Mouse (Mus musculus): Measurements from ENCODE around the gene Palm.

Gene Palm

DNA sequence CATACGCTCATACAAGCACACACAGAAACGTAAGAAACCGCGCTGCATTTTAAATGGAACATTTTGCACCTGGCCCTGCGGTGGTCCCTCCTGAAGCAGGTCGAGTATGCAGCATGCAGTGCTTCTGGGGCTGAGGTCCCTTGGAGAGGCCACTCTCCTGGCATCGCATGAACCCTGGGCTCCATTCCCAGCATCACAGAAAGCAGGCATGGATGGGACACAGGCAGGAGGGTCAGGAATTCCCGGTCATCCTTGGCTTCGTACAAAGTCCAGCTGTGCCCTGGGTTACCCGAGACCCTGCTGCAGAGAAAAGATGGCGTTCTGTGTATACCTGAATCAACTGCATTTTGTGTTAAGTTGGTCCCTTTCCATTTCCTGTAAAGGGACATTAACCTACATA lies 7.1 kb downstream of the Palm start:
- DNase-seq: no peak

DNA sequence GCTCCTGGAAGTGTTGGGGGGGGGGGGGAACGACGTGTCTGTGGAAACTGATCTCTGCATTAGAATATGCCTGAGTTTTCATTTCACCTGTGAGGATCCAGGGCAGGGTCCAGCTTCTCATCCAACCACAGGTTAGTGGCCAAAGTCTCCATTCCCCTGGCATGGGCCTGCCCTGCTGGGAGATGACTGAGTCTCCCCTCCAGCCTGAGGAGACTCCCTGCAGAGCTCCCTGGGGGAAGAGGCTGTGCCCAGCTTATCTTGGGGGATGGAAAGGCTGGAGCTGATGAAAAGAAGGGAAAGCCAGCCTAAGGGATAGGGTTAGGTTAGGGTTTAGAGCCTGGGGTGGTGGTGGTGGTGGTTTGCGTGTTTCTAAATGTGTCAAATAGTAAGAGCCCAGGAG lies 8.5 kb downstream of the Palm start:
- DNase-seq: no peak

DNA sequence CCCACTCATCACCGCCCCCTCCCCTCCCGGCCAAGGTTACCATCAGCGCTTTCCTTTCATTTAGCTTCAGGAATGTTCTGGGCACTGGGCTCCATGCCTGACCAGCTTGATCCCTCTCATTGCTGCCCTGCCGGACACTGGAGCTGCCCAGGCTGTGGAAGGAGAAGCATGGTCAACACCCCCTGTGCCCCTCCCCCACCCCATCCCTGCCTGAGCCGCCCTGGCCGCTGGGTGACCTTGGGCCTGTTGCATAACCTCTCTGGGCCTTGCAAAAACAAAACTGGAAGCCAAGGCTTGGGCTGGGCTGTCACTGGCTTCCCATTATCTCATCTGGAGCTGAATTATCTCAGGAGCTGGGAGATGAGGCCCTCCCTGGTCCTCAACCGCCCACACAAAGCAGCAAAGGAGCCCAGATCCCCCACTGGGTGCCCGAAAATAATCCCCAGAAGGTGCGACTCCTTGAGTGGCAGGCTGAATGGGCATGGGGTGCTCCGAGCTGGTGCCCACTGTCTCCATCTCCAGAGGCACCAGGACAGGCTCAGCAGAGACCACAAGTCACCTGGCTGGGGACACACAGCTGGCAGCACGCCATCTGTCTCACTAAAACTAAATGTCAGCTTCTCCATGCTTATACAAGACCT lies 9.1 kb downstream of the Palm start:
- DNase-seq: peak; percentile 40

DNA sequence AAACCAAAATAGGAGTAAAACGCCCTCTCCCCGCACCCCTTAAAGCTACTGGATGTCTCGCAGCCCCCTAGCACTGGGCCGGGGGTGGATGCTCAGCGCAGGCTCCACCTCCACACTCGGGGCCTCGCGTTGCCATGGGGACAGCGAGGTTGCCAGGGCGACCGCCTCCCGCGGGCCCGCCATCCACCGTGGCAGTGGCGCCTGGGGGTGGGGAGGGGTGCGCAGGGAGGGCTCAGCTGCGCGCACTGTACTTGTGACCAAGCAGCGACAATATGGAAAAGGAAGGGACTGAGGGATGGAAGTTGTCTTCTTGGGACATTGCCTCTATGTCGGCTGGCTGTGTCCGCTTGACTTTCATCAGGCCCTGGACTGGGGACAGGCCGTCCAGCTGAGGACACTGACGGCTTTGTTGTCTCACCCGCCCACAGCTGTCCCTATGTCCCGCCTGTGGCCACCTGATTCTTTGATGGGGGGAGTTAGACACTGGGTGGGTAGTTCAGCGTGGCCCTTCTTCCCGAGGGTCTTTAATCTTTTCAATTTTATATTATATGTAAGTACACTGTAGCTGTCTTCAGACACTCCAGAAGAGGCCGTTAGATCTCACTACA lies 10.4 kb downstream of the Palm start:
- DNase-seq: peak; percentile 51

DNA sequence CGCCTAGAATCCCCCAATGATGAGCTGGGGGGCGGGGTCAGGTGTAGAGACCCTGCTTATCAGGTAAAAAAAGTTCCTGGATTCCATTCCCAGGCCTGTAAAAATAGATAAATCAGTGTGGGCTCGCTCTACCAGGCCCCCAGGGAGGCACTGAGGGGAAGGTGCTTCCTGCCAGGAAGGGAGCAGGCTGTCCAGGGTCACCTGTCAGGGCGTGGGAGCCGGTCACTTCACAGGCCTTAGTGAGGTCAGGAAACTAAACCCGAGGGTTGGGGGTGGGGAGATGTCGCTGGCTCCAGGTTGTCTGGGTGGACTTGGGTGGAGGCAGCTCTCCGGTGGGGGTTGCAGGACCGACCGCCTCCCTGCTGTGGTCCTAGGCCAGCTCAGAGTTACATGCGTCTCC lies 12.3 kb downstream of the Palm start:
- DNase-seq: no peak

DNA sequence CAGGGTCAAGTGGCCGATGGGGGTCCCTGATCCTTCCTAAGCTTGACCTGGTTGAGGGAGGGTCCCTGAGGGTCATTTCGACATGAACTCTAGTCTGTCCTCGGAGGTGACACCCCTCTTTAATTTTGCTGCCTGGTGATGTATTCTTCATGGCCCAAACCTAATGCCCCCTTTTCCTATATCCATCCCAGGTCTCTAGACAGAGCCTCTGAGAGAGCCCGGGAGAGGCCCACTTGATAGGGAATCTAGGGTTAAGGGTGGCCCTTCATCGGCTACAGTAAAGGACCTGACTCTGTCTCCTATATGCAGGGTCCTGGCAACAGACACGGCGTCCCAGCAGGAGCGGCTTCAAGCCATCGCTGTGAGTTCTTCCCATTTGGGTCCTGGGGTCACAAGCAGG lies 13.0 kb downstream of the Palm start:
- DNase-seq: no peak

DNA sequence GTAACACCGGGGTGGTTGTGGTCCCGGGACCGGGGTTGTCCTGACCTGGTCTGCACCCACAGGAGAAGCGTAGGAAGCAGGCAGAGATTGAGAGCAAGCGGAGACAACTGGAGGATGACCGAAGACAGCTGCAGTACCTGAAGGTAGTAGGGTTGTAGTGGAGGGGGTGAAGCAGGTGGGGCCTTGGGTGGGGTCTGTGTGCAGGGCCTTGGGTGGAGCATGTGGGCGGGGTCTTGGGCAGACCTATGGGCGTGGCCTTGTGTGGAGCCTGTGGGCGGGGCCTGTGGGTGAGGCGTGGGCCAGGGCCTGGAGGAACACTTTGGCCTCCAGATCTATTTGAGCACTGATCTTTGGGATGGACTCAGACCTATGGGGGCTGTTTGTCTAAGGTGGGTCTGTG lies 13.6 kb downstream of the Palm start:
- DNase-seq: no peak

DNA sequence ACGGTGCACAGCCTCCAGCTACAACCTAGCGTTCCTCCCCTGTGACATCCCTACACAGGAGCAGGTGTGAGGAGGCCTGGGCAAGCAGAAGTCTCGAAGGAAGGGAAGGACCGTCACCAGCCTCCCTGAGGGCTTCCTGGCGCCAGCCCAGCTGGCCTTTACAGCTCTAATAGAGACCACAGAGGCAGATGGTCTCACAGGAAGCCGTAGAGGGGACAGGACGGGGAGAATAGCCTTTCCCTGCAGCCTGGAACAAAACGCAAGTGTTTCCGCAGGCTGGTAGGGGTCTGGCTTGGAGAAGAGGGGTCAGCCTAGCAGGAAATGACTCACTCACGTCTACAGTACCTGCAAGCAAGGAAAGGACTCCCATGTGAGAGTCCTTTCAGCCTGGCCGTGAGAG lies 14.5 kb downstream of the Palm start:
- DNase-seq: peak; percentile 44

DNA sequence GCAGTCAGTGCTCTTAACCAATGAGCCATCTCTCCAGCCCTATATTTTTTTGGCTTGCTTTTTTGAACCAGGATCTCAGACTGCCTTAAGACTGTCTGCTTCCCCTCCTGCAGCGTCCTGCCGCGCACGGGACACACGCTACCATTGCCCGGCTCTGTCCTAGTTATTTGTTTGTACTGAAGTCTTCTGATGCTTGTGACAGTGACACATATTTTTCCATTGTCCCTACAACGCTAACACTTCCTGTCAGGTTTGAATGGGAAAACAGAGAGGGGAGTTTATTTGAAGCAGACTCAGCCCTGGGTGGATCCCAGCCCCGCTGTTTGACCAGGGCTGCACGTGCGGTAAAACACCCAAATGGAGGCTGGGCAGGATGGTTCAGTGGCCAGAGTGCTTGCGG lies 15.4 kb downstream of the Palm start:
- DNase-seq: no peak

DNA sequence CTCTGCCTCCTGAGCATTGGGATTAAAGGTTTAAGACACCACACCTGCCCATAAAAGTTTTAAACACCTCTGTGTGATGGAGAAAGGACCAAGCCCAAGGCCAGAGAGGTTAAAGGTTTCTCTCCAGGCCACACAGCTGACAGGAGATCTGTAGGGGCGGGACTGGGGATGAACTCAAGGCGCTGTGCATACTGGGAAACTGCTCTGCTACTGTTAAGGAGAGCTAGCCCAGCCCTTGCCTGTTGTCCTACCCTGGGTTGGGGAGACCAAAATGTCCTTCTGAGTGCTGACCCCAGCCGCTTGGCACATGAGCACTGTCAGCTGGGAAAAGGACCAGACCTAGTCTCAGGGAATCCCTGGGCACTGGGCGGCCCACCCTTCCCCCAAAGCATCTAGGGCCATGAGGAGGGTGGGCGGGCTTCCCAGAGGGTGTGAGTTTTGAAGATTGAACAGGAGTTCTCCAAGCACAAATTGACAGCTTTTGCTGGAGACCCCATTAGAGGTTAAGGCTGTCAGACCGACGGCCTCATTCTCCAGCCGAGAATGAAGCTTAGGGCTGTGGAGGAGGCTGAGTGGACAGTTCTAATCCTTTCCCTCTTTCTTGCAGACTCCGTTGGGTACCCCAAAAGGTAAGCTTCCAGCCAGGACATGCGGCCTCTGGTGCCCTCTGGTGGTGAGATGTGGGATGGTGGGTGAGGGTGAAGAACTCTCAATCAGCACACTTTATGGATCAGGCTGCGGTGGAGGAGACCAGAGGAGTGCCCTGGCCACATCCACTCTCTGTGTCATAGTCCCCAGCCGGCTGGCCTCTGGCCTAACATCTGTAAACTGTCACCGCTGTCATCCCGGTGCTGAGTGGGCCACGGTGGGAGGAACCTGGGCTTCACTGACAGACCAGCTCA lies 18.6 kb downstream of the Palm start:
- DNase-seq: peak; percentile 92

DNA sequence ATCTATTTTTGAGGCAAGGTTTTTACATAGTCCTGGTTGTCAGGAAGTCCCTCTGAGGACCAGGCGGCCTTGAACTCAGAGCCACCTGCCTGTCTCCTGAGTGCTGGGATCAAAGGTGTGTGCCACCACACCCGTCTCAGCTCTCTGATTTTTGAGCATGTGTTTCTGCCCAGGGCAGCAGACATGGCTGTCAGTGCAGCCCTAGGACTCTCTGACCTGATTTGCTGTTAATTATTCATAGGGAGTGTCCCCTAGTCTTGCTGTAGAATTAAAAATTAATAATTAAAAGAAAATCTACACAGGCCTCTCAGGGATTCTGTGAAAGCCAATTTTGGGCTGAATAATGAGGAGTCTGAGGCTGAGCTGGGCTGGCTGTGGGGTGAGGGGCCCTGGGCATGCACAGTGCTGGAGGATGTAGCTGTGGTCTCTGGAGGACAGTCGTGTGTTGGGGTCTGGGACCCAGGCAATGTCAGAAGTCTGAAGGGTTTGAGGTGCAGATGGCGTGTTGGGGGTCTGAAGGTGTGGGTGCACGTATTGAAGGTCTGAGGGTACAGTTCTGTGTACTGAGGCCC lies 21.0 kb downstream of the Palm start:
- no peak for DNase-seq

DNA sequence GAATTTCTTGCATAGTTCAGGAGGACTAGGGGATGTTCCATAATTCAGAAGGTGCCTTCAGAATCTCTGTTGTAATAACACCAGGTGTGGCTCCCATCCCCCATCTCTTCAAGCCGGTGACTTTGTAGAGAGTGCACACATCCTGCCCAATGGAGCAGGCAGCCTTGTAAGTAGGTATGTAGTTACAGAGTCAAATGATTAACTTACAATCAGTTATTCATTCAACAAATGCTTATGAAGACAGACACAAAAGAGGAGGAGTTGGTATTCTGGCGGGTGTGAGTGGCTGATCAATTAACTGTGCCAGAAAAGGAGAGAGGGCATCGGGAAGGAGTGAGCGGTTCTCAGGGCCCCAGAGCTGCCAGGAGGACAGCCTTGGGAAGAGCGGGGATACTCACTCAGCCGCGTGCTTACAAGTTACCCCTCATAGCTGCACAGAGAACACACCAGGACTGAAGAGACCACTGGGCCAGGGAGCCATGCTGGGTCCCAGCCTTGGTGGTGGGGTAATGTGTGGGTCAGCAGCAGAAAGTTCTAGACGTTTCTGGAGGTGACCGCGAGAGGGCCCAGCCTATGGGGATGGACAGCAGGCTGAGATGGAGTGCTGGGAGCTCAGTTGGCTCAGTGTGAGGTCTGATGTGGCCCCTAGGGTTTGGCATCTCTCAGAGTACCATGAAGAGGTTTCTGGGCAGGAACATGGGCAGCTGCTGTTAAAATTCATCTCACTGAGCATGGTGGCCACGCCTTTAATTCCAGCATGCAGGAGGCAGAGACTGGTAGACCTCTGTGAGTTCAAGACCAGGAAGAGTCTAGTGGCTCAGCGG lies 22.5 kb downstream of the Palm start:
- DNase-seq: no peak

DNA sequence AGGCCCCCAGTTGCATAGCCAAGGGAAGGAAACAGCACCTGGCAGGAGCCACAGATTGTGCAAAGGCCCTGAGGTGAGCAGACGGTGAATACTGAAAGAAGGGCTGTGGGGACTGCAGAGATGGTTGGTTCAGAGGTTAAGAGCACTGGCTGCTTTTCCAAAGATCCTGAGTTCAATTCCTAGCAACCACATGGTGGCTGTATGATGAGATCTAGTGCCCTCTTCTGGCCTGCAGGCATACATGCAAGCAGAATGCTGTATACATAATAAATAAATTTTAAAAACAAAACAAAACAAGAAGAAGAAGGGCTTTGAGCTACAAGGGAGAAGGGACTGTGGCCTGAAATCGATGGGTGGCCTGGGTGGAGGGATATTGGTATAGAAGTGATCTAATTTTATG lies 23.7 kb downstream of the Palm start:
- no peak for DNase-seq

DNA sequence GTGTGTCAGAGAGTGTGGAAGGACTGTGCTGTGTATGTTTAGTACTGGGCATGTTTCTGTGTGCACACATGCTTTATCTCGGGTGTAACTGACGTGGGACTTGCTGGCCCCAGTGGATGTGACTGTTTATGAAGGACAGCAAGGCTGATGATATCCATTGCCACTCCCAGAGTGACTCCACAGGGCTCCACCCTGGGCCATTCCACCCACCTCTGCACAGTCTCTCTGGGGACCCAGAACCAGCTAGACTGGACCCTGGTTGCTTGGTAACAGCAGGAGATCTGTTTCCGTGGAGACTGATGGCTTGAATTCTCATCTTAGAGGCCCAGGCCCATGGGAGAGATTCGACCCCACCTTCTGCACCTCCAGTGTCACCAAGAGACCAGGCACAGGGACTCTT lies 24.9 kb downstream of the Palm start:
- DNase-seq: no peak

DNA sequence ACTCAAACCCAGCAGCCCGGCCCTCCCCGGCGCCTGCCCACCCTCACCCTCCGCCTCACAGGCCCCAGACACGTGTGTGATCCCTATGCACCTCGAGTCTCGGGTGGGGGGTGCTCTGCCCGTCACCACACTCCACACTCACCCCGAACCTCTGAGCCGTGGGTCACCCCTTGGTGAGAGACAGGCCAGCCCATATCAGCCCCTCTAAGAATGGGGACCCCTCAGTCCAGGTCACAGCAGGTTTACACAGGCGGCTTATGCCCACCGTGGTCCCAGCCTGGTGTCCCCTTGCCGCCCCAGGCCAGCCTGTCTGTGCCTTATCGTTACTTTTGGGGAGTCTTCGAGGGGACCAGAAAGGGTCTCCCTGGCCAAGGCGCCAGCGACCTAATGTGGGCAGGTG lies 26.2 kb downstream of the Palm start:
- DNase-seq: no peak

DNA sequence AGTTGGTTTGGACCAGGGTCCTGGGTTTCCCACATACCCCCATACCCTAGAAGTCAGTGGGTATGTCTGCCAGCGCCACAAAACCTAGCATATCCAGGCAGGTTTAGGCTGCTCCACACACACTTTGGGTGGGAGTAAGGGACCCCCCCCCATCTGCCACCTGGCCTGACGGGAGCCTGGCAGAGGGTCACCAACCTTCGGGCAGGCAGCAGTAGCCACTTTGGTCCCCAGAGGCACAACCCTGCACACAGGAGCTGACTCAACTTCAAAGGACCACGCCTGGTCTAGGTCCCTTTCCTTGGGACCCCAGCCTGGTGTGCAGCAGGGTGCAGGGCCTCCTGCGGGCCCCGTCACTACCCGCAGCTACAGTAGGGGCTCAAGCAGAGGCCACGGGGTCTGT lies 26.9 kb downstream of the Palm start:
- DNase-seq: no peak

DNA sequence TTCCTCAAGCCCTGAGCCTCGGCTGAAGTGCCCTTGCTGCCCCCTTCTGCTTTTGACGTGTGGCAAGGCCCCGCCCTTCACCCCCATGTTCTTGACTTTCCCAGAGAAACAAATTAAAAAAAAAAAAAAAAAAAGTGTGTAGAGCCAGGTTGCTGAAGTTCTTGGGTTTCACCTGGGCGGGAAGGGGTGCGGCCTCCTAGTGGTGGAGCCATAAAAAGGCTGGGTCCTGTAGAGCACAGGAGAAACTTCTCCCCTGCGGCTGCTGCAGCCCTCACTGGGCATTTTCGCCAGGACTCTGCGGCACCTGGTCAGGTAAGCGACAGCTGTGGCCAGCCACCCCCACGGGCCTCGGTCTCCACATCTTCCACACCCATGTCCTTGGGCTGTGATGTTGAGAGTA lies 27.4 kb downstream of the Palm start, which contains the start of gene Misp:
TSS of gene Misp (plus strand) at position 208 of the 400 bp plus-strand sequence.
- DNase-seq: no peak

DNA sequence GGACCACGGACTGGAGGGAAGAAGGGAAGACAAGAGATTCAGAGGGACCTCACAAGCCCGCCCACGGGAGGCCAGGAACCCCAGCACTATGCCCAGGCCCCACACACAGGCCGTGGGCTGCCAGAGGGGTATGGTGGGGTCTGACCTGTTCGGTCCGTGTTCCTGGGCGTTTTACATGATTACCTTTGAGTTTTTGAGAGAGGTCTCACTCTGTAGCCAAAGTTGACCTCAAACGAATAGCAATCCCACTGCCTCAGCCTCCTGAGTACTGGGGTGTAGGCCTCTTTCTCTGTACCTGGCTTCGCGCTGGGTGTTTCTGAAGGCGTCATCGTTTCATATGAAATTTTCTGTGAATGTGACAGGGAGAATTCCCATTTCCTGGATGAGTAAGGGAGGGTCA lies 28.4 kb downstream of the Palm start:
- no peak for DNase-seq

DNA sequence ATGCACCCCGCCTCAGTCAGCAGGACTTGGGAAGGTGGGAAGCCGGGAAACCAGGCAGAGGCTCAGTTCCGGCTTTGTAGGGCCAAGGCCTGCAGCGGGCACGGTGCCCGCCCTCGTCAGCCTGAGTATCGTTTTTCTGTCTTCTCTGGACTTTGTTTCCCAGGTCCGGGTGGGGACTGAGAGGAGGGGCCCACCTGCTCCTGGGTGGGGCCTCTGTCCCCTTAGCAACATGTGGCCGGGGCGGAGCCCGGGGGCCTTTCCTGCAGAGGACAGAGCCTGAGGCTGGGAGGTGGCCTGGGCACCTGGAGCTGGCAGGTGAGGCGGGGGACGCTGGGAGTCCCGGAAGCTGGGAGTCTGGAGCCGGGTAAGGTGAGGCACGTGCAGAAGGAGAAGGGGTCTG lies 29.0 kb downstream of the Palm start:
- no peak for DNase-seq

DNA sequence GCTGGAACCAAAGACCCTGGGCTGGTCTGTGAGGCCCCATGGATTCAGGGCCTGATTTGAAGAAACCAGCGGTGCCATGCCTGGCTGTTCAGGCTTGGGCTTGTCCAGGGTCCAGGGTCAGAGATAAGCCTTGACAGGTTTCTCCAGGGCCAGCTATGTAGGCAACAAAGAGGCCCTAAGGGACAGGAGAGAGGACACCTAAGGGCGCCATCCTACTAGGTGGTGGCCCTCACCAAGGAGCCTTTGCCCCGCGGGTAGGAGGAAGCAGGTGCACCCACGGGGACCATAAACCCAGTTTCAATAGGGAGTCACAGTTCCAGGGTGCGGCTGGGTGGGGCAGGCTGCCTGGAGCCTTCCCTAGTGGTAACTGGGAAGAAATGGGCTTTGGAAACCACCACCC lies 29.6 kb downstream of the Palm start:
- DNase-seq: no peak

DNA sequence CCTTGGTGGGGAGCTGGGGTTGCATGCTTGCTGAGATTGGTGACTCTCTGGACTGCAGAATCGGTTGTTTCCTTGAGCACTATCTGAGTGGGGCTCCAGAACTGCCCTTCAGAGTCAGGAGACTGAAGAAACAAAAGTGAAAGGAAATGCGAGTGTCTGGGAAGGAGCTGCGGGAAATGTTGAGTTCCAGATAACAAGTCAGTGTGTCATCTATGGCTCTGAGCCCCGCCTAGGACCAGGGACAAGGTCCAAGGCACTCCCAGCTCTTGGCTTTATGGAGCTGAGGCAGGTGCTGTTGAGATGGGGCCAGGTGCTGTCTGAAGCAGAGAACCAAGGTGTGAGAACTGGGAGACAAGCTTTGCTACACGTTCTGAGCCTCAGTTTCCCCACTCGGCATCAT lies 31.0 kb downstream of the Palm start:
- DNase-seq: no peak

DNA sequence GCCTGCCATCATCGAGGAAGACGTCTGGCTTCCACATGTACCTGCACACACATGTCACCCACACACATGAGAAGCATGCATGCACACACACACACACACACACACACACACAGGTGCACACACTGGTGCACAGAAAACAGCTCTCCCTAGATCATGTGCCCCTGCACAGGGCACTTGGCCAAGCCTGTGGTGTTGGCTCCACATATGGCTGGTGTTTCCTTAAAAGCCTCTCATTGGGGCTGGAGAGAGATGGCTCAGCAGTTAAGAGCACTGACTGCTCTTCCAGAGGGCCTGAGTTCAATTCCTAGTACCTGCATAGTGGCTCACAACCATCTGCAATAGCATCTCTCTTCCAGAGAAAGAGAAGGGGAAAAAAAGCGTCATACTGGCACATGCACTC lies 38.2 kb downstream of the Palm start:
- no peak for DNase-seq
